Mouse (Mus musculus): ENCODE measurements at regions not wholly inside any gene's neighbourhood (a gene's known extent, or its start where the extent isn't known, plus 50 kb on each side); places are given as distances from the start of the nearest gene placed in this dataset.

DNA sequence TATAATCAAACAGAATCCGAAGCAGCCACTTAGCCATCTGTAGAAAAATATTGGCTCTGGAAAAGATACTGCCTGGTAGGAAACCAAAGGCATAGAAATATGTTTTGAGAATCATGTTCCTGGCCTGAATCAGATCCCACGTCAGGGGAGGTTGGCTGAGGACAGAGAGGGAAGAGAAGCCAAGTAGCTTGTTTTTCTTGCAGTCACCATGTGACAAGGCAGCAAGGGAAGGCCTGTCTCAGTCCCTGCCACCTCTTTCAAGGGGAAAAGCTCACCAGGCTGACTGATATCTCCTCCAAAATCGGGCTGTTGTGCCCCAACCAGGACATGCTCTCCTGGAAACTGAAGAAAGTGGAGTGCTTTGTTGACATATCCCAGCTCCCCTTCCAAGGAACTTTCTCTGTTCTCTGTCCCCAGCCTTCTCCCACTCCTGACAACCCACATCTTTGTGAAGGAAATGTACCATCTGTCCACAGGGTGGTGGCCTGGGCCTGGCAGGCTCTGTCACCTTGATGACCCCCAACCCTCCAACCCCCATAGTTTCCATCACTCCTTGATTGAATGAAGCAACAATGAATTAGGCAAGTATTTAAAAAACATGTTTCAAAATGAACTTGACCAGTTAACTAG, 104.3 kb upstream of the Foxn2 start:
- peak; percentile 49 to 85 for DNase-seq (ENCODE audit: low spot score in 2 of 2)

DNA sequence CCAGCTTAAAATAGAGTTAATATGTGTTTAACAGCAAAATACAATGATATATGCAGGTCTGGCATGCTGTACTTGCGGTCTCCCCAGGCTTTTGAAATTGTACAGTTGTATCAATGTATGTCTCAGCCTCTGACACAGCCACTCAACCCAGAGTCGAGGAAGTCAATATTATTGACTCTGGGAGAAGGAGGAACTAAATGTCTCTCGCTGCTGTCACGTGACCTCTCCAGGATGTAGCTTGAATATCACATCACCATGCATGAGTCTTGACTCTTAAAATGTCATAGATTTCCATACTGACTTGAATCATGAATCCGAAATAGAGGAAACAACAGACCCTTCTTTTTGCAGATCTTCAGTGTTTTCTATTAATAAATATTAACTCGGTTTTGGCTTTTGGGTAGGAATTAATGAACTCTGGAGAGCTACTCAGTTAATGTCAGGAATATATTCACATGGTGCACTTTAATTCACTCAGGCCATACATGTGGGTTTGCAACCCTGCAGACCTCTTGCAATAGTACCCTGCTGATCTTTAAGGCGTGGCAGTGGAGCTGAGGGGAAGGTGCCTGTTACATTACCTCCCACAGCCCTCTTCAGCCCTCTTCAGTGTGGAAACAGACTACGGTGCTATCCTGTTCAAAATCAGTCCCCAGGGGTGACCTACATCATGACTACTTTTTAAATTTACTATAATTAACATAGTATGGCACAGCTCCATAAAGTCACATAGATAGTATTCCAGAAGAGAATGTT, 102.7 kb upstream of the Foxn2 start:
- no peak for DNase-seq (ENCODE audit: low spot score in 2 of 2)

DNA sequence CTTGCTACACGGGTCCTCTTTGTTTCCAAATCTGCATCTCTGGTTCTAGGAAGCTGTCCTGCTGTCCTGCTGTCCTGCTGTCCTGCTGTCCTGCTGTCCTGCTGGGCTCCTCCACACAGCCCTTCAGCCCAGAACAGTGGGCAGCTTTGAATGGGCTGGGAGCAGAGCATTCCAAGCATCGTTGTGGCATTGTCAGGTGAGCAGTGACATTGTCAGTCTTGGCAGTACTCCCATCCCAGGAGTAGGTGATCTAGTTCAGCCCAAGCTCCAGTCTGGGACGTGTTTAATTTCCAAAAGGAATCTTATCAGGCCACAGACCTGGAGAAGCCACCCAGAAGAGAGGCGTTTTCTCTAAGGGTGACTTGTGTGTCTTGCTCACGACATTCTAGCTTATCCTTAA, 99.4 kb upstream of the Foxn2 start:
- DNase-seq (ENCODE audit: low spot score in 2 of 2): no peak

DNA sequence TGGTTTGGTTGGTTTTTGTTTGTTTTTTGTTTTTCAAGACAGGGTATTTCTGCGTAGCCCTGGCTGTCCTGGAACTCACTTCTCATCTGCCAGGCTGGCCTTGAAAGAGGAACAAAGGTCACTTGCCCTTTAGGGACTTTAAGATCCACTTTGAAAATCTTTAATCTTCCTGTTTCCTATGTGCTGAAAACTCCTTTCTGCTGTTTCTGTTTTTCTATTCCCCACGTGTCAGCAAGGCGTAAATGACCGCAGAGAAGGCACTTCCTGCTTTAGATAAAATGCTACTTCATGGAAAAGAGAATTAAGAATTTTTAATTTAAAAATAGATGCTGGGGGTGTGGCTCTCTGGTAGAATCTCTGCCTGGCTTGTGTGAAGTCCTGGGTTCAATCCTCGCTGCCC, 98.9 kb upstream of the Foxn2 start:
- no peak for DNase-seq (ENCODE audit: low spot score in 2 of 2)

DNA sequence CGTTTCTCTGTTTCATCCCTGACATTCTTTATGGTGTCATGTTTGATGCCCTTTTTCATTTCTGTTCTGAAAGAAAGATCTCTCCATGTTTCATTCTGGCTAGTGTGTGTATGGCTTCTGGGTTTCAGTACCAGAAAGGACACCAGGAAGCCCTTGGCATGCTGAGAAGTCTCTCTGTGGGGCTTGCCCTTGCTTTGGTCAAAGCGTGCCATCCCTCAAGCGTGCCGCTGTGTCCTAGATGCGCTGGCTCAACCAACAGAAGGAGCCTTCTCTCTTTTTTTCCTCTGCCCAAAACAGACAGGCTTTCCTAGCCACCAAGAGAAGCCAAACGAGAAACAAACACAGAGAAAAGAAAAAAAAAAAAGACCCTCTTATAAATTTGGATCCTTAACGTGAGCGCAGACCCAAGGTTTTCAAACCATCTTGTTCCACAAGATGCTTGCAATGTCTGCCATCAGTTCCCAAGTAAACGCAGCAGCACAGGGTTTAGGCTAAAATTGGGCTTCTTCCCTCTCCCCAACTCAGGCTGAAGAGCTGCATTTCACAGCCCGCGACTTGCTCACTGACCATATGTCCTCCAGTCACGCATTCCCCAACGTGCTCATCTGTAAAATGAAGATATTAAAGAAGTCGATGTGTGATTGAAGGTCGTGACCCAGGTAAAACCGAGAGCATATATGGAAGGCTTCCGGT, 97.3 kb upstream of the Foxn2 start:
- no peak for DNase-seq (ENCODE audit: low spot score in 2 of 2)

DNA sequence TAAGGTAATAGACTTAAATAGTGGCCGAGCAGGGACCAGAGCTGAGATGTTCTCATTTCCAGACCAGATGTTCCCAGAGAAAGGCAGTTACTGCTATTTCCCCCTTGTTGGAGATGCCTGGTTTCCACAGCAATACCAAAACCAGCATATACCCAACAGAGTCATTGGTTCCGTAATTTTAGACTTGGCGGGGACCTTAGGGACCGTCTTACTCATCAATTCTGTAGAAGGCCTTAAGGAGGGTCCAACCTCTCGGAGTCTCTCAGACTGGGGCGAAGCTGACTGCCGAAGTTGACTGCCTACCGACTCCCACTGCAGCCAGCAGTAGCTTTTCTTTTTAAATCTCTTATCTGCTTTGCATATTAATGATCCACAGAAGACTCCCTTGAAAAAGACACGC, 95.1 kb upstream of the Foxn2 start:
- DNase-seq (ENCODE audit: low spot score in 2 of 2): no peak

DNA sequence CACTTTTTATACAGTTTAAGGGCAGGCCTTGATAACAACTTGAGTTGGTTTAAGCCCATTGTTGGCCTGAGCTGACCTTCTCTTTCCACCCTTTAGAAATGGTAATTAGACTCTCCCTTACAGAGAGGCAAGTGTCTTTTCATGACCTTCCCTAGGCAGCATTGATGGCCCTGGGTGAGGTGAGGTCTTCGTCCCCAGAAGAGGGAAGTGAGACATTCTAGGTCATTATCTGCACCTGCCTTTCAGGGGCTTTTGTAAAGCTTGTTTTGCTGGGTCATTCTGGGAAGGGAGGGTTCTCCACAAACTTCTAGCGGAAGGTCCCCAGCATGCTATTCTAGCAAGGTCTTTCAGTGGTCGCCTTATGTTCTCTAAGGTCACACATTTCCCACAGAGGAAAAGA, 93.6 kb upstream of the Foxn2 start:
- DNase-seq (ENCODE audit: low spot score in 2 of 2): no peak

DNA sequence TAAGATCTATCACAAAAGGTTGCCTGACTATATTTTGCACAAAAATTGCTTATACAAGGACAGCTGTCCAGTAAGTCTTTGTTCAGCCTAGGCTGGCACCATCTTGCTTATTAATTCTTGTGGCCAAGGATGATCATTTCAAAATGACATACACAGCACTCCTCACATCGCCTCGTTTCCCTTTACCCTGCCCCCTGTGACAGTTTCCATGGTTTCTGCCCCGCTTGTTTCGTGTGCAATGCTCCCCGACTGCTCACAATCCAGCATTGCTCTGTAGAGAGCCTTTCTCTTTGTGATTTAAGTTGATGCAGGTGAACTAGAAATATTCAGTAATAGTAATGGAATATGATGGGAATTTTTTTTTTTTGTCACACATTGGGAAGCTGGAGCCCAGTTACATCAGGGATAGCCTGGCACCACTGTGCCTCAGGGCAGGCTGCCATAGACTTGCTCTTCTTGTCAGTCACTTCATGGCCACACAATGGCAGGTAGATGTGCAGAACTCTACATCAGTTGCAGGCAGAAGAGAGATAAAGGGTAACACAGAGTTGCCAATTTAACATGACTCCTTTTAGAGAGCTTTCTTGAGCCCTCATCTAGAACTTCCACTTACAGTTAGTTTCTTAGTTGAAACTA, 90.6 kb upstream of the Foxn2 start:
- no peak for DNase-seq (ENCODE audit: low spot score in 2 of 2)

DNA sequence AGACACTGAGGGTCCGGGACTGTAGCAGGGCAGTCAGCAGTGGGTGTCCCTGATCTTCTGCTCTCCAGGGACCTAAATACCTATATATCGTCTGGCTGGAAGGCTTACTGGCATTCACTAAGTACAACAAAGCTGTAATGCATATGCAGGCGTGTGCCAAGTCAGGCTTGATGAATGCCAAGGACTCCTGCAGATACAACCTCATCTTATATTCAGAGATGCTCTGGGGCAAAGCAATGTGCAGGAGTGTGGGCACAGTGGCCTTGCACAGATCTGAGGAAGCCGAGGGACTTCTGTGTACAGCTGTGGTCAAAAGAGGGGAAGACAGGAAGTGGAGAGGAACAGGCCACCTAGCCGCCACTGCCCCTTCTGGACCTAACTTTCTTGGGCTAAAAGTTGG, 89.5 kb upstream of the Foxn2 start:
- no peak for DNase-seq (ENCODE audit: low spot score in 2 of 2)

DNA sequence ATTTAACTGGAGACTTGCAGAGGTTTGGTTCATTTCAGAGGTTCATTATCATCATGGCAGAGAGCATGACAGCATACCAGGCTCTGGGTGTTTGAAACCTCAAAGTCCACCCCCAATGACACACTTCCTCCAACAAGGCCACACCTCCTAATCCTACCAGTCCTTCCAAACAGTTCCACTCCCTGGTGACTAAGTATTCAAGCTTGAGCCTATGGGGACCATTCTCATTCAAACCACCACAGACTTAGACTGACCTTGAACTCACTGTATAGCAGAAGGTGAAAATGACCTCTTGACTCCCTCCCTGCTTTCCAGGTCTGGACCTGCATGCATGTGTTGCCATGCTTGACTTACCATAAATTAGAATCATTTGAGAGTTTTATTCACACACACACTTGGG, 87.6 kb upstream of the Foxn2 start:
- DNase-seq (ENCODE audit: low spot score in 2 of 2): no peak

DNA sequence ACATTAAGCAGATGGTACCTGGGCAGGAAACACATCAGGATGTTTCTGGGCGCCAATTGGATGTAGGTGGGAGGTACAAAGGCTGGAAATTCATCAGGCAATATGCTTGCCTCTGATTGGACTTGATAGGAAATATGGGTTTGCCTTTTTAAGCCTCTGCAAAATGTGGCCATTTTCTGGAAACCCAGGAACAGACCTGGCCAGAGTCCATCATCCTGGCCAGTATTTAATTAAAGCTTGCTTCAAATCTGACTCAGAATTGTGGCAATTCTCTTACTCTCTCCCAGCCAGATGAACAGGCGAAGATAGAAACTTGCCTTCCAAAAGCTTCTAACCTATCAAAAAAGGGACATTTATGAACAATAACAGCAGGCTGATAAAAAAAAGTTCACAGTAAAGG, 79.3 kb upstream of the Foxn2 start:
- no peak for DNase-seq (ENCODE audit: low spot score in 2 of 2)

DNA sequence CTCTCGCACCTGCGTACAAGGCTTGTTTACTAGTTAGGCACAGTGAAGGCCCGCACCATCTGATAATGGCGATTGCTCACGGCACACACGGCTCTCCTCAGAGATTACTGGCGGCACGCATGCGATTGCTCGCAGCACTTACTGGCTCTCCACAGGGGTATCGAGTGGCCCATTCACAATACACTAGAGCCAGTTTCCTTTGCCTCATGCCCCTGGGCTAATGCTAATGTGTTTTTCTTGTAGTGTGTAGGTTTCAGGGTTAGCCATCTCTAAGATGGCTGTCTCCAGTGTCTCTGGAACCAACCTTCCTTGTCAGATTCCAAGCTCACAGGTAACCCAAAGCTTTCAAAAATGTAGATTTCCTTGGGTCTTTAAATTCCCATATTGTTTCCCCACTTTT, 78.1 kb upstream of the Foxn2 start:
- no peak for DNase-seq (ENCODE audit: low spot score in 2 of 2)

DNA sequence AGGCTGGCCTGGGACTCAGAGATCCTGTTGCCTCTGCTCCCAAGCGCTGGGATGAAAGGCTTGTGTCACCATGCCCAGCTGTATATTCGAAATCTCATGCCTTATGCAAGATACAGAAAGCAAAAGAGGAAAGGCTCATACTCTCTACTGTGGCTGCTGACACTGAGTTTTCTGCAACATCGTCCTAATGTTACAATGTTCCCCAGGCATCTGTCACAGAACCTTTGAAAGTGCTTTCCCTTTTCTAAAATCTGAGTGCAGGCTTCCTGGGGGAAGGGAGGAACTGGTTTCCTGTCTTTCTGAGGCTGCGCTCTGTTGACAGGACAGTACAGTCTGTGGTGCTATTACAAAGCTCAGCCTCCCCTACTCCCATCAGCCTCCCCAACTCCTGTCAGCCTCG, 72.6 kb upstream of the Foxn2 start:
- DNase-seq (ENCODE audit: low spot score in 2 of 2): peak in 1 of 2 experiments; percentile 36

DNA sequence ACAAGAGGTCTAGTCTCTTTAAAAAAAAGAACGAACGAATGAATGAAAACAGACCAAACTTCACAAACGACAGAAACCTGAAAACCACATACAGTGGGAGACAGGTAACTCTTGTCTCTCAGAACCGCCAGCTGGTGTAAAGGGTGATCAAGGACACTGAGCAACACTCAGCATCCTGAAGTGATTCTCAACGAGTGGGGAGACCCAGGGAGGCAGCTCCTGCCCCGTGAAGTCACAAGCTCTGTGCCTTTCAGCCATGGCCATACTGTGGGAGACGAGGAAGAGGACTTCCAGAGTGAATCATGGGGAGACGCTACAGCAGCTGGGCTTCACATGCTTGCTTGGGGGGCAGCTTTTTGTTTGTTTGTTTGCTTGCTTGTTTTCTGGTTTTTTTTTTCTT, 70.5 kb upstream of the Foxn2 start:
- no peak for DNase-seq (ENCODE audit: low spot score in 2 of 2)

DNA sequence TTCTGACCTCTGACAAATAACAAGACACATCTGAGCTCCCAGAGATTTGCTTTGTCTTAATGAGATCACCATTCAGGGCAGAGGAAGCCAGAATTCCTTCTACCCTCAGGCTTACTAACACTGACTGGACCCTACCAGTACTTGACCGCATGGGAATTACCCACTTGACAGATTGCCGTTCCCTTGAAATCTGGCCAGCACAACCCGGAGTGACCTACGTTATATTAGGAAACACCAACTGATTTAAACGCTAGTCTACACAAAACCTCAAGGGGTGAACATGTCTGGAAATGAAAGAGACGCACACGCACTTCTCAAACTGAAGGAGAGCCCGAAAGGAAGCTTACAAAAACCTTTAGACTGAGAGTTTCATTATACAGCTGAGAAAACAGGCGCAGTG, 69.8 kb upstream of the Foxn2 start:
- no peak for DNase-seq (ENCODE audit: low spot score in 2 of 2)

DNA sequence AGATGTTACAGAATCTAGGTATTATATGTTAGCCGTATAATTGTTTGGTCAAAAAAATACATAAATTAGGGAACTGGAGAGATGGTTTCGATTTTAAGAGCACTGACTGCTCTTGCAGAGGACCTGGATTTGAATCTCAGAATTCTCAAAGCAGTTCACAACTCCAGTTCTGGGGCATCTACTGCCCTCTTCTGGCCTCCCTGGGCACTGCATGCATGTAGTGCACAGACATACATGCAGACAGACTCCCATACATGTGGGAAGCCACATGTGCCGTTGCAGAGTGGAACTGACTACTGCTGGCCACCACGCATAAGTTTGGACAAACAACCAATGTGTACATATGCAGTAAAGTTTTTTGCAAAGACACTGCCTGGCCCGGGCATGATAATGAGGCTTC, 62.0 kb upstream of the Foxn2 start:
- DNase-seq (ENCODE audit: low spot score in 2 of 2): no peak

DNA sequence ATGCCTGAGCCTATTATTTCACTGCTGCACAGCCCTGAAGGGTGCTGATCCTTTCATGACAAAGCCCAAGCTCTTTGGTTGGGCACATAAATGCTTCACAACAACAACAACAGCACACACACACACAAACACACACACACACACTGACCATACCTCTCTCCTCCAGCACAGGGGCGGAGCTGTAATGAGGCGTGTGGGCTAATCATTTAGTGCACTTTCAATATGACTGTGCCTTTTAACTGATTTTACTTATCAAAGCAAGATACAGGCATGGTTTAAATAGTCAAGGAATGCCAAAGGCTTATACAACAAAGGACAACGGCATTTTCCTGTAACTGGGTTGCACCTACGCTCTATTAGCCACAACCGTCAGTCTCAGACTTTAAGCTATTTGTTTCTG, 61.1 kb upstream of the Foxn2 start:
- no peak for DNase-seq (ENCODE audit: low spot score in 2 of 2)

DNA sequence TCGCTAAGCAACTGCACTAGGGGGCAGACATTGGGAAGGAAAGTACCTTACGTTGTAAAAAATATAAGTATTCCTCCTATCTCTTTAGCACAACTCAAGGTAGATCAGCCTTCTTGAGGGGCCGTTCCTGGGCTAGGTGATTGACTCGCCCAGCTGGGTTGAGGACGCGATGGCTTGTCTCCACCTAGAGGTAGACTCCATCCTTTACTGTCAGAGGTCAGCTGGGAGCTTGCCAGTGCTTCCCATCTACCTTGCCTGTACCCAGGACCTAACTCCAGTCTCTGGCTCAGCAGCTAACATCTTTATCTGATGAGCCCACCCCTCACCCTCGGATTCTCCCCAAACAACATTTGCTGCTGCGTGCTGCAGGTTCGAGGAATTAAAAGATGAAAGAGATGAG, 59.4 kb upstream of the Foxn2 start:
- DNase-seq (ENCODE audit: low spot score in 2 of 2): no peak

DNA sequence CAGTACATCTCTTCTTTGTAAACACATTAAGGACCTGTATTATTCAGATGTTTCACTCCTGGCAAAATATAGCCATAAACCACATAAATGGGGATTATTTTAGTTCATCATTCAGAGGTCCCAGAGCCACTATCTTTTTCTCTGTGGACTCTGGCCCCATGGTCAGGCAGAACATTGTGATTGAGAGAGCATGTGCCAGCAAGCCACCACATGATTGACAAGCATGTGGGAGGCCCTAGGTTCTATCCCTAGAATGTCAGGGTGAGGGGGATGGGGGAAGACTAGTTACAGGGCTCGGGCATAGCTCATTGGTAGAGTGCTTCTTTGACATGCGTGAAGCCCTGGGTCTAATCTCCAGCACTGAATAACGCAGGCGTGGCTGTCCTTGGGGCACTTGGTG, 57.1 kb upstream of the Foxn2 start:
- DNase-seq (ENCODE audit: low spot score in 2 of 2): no peak

DNA sequence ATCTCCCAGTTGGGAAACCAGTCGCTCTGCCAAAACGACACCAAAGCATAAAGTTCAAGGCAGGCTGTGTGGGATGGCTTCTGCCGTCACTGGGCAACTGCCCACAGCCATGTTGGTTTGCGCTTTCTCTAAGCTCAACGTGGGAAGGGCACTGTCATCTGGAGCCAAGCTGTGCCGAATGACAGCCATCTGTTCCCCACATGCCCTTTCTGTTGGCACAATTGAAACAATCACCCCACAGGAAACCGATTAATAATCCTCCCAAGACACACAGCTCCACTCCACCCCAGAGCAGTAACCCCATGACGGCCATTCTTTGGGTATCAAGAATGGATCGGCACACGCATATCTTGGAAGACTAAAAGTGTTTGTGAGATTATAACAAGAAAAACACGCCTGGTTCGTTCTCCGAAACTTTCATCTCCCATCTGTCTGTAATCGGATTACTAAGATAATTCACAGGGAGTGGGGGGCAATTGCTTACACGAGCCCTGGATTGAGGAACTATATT, 52.0 kb upstream of the Foxn2 start:
- peak; percentile 58 to 77 for DNase-seq (ENCODE audit: low spot score in 2 of 2)

DNA sequence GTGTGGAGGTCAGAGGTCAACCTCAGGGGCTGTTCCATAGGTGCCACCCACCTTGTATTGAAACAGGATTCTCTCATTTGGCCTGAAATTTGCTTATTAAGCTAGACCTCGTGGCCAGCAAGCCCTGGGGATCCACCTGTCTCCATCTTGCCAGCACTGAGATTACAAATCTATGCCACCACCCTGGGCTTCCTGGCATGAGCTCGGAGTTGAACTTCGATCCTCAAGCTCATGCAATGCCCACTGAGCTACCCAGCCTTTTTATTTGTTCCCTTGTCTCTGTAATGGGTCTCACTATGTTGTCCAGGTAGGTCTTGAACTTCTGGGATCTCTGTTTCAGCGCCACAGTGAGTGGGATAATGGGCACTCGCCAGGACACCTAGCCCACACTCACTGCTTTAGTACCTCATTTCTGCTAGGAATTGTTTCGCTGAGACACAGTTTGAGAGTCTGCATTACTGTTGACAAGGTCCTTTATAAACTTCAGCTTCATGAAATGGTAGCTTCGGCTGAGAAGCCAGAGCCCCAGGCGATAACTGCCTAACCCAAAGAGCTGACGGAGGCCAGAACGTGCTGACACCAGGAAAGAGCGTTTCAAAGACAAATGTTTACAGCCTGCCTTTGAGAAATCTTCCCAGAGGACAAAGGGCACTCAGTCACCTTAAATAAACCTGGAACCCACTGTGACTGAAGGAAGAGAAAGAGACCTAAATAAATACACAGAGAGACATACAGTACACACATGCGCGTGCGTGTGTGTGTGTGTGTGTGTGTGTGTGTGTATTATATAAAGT, 50.6 kb upstream of the Foxn2 start:
- DNase-seq (ENCODE audit: low spot score in 2 of 2): no peak

Data from layer of hippocampus, postnatal 14 days (tissue).